Mouse (Mus musculus): ENCODE results near the gene Rnf113a1.
"Not testable (repeated sequence)": the region's sequence is repeated elsewhere in the genome, so short reads cannot be mapped to it uniquely, and the experiment has no call there.

Rnf113a1 gene

GRCm38 (mm10) chrX:37191105-37191743, at the start of gene Rnf113a1, which contains the start of gene Ndufa1:
TSS of gene Rnf113a1 (plus strand) at chrX:37191245.
TSS of gene Ndufa1 (minus strand) at chrX:37191163.
- DNase-seq (ENCODE audit: extremely low read depth, low read depth, low spot score), result no peak

GRCm38 (mm10) chrX:37141732-37142131, 49.3 kb upstream of the Rnf113a1 start:
- no peak for DNase-seq (ENCODE audit: extremely low read depth, low read depth, low spot score)

- DNase-seq (ENCODE audit: extremely low read depth, low read depth, low spot score), result not testable (repeated sequence)
Observed at GRCm38 (mm10) chrX:37144498-37144897, 46.5 kb upstream of the Rnf113a1 start.

DNA sequence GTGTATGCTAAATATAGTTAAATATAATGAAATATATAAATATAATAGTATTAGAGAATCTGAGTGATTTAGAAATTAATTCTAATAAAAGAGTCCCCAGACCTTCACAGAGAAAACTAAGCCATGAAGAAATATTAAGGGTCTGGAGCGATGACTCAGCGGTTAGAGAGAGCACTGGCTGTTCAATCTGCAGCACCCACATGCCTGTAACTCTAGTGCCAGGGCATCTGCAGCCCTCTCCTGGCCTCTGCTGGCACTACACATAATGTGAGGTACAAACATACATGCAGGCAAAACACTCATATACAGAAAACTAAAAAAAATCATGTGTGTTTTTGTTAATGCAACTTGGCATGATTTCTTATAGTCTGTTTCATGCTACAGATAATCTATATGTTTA, 46.1 kb upstream of the Rnf113a1 start:
- no peak for DNase-seq (ENCODE audit: extremely low read depth, low read depth, low spot score)

- no peak for DNase-seq (ENCODE audit: extremely low read depth, low read depth, low spot score)
Observed at GRCm38 (mm10) chrX:37157839-37158238, 33.2 kb upstream of the Rnf113a1 start.

DNA sequence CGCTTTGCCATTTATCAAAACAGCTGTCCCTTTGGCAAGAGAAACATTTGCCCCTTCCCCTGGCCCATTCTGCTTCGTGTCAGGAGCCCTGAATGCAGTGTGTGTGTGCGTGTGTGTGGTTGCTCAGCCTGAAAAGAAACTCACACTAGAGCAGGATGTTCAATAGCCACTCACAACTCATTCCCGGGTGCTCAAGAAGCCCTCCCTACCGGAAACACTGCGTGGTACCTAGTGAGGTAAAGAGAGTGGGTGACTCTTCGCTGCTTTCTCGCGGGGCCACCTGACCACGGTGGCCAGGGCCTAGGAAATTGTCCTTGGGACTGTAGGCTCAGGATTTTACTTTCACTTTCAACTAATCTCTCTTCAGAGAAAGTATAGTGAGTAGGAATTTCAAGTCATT, 29.9 kb upstream of the Rnf113a1 start:
- DNase-seq (ENCODE audit: extremely low read depth, low read depth, low spot score), result no peak

- DNase-seq (ENCODE audit: extremely low read depth, low read depth, low spot score), result peak; percentile 28
Observed at GRCm38 (mm10) chrX:37163115-37163514, 27.9 kb upstream of the Rnf113a1 start.

DNA sequence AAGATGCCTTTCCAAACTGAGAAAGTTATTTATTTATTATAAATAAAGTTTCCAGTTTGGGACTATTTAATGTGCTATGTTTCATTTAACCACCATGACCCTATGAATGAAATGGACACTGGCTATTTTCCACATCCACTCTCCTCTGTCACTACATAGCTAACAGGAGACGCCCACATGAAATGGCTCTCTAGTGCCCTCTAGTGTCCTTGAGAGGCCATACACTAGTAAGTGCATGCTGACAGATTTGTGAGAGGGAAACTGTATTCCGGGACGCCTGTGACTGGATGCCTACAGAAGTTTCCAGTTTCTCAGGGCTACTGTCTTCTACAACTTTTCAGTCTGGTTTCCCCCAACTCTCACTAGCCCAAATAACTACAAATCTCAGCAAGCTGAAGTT, 24.0 kb upstream of the Rnf113a1 start:
- no peak for DNase-seq (ENCODE audit: extremely low read depth, low read depth, low spot score)

- no peak for DNase-seq (ENCODE audit: extremely low read depth, low read depth, low spot score)
Observed at GRCm38 (mm10) chrX:37168742-37169141, 22.3 kb upstream of the Rnf113a1 start, which contains the start of gene Akap14. TSS of gene Akap14 (minus strand) at chrX:37168842.

- not testable (repeated sequence) for DNase-seq (ENCODE audit: extremely low read depth, low read depth, low spot score)
Observed at GRCm38 (mm10) chrX:37184401-37184800, 6.6 kb upstream of the Rnf113a1 start.

DNA sequence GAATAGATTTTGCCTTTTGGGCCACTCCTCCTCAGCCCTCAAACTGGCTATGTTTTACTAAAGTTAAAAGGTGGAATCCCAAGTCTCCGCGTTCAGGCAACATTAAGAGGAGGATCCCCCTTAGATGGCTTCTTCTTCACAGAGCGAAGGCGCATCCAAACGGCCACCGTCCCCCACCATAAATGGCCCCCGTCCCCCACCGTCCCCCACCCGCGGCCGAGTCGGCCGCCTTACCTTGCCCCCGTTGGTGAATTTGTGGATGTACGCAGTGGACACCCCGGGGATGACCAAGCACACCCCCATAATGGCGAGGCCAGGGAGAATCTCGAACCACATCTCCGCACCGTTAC, 315 bp upstream of the Rnf113a1 start:
- DNase-seq (ENCODE audit: extremely low read depth, low read depth, low spot score), result no peak

DNA sequence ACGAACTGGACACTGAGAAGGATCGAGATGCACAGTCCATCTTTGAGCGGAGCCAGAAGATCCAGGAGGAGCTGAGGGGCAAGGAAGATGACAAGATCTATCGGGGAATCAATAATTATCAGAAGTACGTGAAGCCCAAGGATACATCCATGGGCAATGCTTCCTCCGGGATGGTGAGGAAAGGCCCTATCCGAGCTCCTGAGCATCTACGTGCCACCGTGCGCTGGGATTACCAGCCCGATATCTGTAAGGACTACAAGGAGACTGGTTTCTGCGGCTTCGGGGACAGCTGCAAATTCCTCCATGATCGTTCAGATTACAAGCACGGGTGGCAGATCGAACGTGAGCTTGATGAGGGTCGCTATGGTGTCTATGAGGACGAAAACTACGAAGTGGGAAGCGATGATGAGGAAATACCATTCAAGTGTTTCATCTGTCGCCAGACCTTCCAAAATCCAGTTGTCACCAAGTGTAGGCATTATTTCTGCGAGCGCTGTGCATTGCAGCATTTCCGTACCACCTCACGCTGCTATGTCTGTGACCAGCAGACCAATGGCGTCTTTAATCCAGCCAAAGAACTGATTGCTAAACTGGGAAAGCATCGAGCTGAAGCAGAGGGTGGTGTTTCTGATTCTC, 817 bp downstream of the Rnf113a1 start:
- DNase-seq (ENCODE audit: extremely low read depth, low read depth, low spot score), result no peak

DNA sequence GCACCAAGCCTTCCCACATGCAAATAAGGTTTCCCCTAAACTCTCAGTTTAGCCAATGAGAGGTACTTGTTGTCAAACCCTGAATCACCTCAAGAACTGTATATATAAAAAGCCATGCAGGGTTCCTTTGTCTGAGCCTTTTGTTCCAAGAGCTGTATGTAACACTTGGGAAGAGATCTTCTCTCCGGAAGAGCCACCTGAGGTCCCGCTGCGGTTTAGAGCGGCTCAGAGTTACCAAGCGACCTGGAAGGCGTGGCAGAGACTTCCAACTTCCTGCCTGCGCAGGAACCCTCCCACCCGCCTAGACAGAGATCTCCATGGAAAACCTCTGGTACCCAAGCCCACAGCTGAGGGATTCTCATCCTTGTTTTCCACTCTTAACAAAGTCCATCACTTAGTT, 7.6 kb downstream of the Rnf113a1 start:
- no peak for DNase-seq (ENCODE audit: extremely low read depth, low read depth, low spot score)

- no peak for DNase-seq (ENCODE audit: extremely low read depth, low read depth, low spot score)
Observed at GRCm38 (mm10) chrX:37210941-37211340, 19.9 kb downstream of the Rnf113a1 start, which contains the start of gene Gm9. TSS of gene Gm9 (minus strand) at chrX:37211041.

GRCm38 (mm10) chrX:37222158-37222557, 31.1 kb downstream of the Rnf113a1 start, which contains the start of gene Rhox1:
TSS of gene Rhox1 (minus strand) at chrX:37222258.
- DNase-seq (ENCODE audit: extremely low read depth, low read depth, low spot score), result not testable (repeated sequence)

All from fat pad, adult 2 months (tissue).